Mouse (Mus musculus): ENCODE measurements around the gene Rbm17.

DNA sequence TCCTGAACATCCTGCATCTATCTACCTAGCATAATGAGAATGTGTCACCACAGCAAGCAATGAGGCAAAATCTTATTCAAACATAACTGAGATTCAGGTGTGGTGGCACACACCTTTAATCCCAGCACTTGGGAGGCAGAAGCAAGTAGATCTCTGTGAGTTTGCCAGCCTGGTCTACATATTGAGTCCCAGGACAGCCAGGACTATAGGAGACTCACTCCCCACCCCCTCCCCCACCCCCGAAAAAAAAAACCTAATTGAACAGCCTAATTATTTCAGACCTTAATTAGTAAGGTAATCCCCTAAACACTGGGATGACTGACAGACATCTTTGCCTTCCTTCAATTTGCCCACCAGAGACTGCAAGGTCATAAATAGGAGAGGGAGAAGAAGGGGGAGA lies 52.2 kb downstream of the Rbm17 start:
- TF ChIP-seq CTCF (IDR thresholded peaks at IDR 0.05) (no peak), EP300 (IDR thresholded peaks at IDR 0.05) (no peak)

All from lung, postnatal 0 days (tissue).